Mouse (Mus musculus) gastrocnemius, postnatal 14 days (tissue): ENCODE measurements around the gene Snta1. TPM values are rescaled to one million over a fixed set of nuclear protein-coding genes. Genes with fewer than 3 reads are reported as not detected.

ENCODE experiments used
- DNase-seq: peaks from one replicate; pipeline ENCODE4 v3.0.0; 2021; ENCODE audit warnings: mixed read lengths
- intact Hi-C: fragments of 180-260 bp; cut with DNase I; formaldehyde crosslinking; loops from one replicate; pipeline ENCODE4 v1.15.1; 2025; ENCODE audit warnings: low total_unique reads
- total RNA-seq, 2 experiments: library from RNA; stranded (reverse); gene quantifications; 2 replicates each; pipeline ENCODE4 v1.2.3; 2021

The Snta1 gene
- total RNA-seq, 2 experiments from 2014 or later = 146 to 210 TPM

DNA sequence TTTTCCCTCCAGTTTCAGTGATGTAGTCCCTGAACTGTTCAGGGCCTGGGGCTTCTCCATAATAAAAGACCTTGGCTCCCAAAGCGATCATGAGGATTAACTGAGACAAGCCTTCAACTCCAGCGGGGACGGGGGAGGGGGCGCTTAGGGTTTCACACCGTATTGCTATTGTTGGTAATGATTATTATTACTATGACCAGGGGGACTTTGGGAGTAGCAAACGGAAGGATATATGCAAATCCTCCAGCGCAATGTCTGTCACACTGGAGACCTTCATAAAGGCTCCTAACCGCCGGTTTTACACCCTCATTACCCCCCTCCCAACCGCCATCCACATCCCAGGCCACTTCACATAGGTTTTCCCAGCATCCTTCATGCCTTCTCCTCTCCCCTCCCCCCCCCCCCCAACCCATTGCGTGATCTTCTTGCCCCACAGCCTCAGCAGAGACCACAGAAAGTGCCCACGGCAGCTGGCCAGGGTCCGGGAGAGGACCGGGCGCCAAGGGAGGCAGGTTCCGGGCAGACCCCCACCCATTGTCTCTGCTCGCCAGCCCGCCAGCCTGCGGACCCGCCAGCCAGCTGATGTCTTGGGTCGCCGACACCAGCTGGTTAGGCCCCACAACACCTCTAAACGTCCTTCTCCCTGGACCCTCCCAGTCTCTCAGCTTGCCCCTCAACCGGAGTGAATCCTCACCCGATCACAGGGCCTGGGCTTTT, 18.4 kb upstream of the Snta1 start:
- intact Hi-C loops = no loop called here
- no peak for DNase-seq

DNA sequence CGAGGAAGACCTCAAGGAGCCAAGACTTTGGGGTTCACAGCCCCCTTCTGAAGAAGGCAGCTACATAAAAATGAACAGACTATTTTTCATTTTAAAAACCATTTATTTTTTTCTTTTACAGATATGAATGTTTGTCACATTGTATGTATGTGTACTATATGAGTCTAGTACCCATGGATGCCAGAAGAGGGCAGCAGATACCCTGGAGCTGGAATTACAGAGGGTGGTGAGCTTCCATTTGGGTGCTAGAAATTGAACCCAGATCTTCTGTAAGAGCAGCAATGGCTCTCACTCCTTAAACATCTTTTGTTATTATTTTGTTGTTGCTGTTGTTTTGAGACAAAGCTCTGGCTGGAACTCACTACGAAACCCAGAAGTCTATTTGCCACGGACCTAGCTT, 17.6 kb upstream of the Snta1 start:
- intact Hi-C loops = no loop called here

DNA sequence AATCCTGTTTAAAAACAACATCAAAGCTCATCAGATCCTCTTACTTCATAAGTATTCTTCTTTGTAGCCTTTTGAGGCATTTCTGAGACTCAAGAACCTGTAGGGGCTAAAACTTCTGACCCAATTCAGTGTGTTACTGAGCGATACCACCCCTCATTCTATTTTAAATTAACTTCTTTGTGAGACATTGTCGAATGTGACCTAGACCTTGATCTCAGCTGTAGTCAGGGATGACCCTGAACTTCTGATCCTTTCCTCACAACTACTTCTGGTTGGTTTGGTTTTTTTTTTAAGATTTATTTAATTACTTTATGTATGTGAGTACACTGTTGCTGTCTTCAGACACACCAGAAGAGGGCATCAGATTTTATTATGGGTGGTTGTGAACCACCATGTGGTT, 15.6 kb upstream of the Snta1 start:
- intact Hi-C loops = no loop called here
- no peak for DNase-seq

More for the DNA sequence above, 17.6 kb upstream of the Snta1 start:
- no peak for DNase-seq

DNA sequence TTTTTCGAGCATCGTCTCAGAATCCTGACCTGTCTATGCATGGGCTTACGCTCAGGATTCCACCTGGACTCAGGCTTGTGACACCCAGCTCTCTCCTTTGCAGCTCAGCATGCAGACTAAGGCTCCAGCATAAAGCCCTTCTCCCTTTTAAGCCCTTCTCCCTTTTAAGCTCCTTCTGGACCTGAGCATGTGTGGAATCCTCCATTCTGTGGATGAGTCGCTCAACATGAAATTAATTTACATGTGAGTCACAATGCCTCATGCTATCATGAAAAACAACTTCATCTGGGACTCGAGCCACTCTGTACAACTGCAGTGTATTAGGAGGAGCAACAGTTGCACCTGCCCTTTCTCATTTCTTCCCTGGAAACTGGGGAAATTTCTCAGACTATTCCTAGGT, 14.3 kb upstream of the Snta1 start:
- no peak for DNase-seq
- intact Hi-C loops = no loop called here

DNA sequence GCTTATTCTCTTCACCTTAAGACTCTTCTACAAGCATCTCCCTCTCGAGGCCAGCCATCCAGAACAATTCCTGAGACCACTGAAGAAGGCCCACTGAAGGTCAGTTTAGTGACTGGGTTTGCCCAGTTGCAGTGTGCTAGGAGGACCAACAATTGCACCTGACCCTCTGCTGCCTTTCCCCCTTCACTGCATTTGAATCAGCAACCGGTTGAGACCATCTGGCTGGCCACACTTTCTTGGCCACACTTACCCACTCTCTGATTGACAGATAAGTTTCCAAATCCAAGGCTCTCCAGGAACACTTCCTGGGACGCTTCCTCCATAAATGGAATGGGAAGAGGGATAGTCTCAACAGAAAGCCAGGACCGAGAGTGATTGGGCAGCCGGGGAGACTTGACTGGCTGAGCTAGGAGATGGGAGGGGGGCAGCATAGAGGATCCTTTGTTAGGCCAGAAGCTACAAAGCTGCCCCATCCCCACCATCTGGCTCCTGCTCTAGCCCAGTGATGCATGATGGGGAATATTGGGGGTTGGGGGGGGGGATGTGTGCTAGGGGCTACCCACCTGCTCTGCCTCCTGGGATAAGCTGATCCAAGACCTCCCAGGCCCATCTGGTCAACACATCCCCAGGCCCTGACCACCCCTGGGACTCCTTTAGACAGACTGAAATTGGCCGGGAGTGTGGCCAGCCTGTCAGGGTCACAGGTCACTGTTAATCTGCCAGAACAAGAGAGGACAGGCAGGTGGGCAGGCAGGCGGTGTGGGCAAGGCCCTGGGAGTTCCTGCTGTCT, 13.2 kb upstream of the Snta1 start:
- intact Hi-C loops = no loop called here
- no peak for DNase-seq

DNA sequence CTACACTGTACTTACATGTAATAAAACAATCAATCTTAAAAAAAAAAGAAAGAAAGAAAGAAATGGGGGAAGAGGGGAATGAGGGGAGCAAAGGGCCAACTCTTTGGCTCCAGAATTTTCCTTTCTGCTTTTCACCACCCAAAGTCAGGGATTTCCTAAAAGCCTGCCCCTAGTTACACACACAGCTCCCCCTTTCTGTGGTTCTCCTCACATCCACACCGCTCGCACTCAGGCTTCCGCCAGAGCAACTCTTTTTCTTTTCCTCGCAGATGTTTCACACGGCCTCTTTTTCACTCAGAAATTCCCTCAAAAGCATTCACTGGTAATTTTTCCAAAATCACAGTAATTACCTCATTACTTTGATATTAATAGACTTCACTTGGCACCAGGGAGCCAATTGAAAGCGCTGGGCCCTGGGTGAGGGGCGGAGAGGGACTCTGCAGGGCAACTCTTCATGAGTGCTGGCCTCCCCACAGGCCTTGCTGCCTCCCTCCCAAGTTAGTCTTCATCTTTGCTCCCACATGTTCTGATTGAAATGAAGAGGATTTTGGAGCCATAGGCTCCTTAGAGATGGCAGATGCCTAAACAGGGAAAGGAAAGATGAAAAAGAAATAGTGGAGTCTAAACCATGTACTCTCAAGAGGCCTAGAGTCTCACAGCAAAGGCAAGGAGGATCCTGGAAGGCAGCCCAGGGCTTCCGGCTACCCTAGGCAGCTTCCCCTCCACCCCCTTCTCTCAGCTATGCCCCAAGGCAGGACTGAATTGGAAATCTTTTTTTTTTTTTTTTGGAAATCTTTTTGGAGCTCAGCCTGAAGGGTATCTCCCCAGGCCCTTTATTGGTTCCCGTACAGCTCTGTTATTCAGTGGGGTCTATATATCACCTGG, 12.0 kb upstream of the Snta1 start:
- no peak for DNase-seq
- intact Hi-C loops = loop anchor here (10.0 kb wide), 1 partner anchor 205 kb away; no protein-coding TSS in a partner anchor

DNA sequence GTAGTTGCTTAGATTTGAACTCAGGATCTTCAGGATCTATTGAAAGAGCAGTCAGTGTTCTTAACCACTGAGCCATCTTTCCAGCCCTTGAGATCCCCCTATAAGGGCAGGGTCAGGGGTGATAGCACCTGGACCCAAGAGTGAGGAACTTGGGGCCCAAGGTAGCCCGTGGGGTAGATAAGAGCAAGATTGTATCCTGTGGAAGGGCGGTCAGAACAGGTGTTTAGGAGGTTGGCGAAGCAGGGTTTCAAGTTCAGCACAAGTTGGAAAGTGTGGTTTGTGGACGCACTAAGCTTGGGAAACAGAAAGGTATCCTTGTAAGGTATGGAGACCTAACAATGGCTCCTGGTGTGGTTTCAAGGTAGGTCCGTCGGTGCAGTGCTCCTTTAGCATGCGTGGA, 10.1 kb upstream of the Snta1 start:
- no peak for DNase-seq
- intact Hi-C loops = loop anchor here (10.0 kb wide), 1 partner anchor 207 kb away; no protein-coding TSS in a partner anchor

DNA sequence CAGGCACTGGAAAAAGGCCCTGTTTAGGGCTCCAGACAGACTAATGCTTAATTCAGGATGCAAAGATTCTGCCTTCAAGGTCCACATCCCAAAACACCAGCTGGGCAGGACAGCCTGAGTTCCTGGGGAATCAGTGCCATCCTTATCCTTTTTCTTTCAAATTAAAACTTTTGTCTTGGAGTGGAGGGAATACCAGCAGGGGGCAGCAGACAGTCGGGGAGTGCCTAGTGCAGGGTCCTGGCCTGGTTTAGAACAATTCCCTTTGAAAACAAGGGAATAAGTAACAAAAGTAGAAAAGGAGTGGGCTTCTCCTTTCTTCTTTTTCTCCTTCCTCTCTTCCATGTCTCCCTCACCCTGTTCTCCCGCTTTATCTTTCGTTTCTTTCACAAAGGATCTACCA, 9.2 kb upstream of the Snta1 start:
- peak; percentile 79 for DNase-seq
- intact Hi-C loops = loop anchor here (10.0 kb wide), 1 partner anchor 208 kb away; no protein-coding TSS in a partner anchor

DNA sequence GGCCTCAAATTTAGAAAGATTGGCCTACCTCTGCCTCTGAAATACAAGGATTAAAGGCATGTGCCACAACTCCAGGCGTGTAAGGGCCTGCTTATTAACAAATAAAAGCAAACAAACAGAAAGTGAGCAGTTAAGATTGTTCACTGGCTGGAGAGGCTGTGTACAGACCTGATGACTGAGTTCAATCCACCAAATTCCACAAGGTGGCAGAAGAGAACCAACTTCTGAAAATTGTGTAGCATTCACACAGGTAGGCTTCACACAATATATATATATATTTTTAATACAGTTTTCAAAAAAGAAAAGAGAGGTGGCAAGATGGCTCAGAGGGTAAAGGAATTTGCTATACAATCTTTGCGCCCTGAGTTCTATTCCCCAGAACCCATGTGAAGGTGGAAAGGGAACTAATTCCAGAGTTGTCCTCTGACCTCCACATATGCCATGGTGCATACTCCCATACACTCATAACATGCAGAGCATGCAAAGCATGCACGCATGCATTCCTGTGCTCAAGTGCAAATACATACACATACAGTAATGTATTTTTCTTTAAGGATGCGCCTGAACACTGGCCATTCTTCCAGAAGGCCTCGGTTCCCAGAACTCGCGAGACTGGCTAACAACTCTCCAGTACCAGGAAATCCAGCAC, 4.2 kb upstream of the Snta1 start:
- intact Hi-C loops = loop anchor here (2.0 to 10.0 kb wide), 2 partner anchors 129 to 213 kb away; no protein-coding TSS in a partner anchor
- DNase-seq = no peak

DNA sequence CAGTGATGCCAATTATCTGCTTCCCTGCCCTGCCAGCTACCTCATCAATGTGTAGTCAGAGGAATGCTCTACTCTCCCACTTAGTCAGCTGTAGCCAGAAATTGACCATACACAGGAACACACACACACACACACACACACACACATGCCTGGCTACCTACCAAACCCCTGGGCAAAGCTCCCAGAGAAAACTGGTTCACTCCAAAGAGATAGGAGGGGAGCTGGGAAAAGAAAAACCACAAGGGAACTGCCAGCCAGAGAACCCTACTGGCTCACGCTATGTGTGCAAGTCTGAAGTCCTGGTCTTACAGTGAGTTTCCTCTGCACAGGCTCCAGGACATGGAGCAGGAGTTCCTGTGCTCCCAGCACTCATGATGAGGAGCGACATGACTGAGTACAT, 2.5 kb upstream of the Snta1 start:
- intact Hi-C loops = loop anchor here (10.0 kb wide), 1 partner anchor 214 kb away; no protein-coding TSS in a partner anchor
- DNase-seq = peak; percentile 29

DNA sequence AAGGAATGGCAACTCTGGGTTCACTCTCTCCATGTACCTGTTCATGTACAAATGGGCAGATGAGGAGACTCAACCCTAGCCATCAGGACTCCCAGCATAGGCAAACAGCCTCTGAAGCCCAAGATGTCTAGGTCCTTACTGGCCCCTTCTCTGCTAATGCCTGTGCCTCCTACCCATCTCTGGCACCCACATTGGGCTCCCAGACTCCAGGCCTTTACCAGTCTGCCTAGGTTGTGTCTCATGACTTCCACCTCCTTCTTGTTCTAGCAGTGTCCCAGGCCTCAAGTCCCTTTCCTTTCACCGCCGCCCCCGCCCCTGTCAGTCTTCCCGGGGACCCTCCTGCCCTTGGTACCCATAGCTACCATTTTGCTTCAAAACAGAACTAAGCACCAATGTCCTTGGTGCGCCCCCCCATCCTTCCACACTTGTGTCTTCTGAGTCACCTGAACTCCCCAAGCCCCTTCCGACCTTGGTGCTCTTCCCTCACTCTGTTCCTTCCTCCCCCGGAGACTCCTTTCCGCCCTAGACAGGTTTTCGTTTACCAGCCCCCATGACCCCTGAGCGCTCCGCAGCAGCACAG, 746 bp downstream of the Snta1 start:
- intact Hi-C loops = no loop called here
- DNase-seq = no peak

DNA sequence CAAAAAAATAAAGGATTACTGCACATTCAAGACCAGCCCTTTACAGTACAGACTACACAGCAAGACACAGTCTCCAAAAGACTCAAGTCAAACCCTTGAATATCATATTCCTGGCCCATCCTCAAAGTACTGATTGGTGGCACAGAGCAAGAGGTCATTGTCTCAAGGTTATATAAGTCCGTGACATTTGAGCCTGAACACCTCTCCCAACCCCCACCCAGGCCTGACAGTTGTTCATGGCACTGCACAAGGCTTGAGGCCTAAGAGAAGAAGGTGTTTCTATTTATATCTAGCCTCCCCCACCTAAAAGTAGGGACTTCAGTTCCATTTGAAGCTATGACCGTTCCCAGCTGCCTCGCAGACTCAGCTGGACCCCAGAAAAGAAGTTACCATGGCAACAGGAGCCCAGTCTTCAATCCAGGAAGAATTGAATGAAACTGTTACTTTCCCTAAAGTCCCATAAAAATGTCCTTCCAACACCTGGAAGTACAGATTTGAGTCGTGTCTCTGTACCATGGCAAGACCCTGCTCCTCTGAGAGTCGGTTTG, 2.4 kb downstream of the Snta1 start:
- intact Hi-C loops = no loop called here
- DNase-seq = no peak

DNA sequence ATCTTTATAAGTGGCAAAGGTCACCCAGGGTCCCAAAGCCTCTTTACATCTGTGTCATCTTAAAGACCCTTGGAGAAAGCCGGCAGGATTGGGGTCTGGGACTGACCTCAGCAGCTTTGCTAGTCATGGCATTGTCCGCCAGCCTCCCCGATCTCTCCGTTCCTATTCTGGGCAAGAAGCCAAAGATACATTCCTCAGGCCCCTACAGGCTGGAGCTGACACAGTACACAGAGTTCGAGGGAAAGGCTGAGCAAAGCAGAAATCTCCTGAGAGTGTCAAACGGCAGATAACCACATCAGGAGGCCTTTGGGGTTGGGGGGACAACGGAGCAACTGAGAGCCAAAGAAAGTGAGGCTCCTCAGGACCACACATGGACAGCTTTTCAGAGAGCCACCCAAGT, 5.1 kb downstream of the Snta1 start:
- intact Hi-C loops = no loop called here
- DNase-seq = no peak

DNA sequence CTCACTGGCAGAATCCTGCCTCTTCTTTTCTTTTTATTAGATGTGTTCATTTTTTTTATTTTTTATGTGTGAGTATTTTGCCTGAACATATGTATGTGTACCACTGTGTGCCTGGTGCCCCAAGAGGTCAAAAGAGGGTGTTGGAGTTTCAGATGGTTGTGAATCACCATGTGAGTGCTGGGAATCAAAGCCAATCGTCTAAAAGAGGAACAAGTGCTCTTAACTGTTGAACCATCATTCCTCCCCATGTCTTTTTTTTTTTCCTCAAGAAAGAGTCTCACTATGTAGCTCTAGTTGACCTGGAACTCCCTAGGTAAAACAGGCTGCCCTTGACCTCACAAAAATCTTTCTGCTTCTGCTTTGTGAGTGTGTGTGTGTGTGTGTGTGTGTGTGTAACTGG, 5.9 kb downstream of the Snta1 start:
- intact Hi-C loops = no loop called here
- DNase-seq = no peak

DNA sequence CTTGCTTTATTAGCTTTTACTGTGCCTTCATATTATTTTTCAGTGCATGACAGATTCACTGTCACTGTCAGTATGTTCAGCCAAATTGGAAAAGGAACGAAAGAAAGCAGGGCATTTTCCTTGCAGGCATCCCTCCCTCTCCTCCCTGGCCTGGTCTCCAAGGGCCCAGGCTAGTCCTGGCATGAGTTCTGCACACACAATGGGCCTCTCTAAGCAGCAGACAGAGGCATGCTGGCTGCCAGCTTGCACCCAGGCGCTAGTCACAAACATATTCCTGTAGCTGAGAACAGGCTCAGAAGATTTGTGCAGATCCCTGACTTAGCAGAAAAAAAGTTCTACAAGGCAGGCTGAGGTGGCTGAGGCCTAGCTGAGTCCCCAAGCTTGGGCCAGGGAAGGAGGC, 8.6 kb downstream of the Snta1 start:
- intact Hi-C loops = no loop called here
- DNase-seq = no peak

DNA sequence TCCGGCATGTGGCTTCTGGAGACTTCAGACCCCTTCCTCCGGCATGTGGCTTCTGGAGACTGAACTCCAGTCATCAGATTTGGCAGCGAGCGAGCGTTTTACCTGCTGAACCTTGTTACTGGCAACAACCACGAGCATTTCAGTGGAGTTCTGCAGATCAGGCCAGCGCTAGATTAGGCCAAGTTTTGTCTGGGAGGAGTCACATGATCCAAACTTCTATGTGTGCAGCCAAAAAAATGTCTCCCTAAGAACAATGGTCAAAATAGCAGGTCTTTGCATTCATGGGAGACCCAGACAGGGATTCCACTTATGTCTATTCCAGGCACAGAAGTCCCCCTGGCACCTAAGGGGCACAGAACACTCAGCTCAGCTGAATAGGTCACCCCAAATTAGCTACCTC, 9.6 kb downstream of the Snta1 start:
- DNase-seq = no peak
- intact Hi-C loops = no loop called here

DNA sequence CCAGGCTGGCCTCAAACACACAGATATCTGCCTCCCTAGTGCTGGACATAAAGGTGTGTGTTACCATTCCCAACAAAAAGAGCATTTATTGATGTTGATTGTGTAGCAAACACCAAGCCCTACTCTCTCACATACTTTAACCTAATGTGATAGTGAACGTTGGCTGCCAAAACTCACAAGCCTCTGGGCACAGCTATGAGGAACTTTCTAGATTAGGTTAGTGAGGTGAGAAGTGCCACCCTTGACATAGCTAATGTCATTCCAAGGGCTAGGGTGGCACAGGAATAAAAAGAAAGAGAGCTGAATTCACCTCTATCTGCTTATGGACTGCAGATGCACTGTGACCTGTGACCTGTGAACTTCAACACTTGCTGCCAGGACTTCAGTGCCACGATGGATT, 11.4 kb downstream of the Snta1 start:
- no peak for DNase-seq
- intact Hi-C loops = no loop called here

DNA sequence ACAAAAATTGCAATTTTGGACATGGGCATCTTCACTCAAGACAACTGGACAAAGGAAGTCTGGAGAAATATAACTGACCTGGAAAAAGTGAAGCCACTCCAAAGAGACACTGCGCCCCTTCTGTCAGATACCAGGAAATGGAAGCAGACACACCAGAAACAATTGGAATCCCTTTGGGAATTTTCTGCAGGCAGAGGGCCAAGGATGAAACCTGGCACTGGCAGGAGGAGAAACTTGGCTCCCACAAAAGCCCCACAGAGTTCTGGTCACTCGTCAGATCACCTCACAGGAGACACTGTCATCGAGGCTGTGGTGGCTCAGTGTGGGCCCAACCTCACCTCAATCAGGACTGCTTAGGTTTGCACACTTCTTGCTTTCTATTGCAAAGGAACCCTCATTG, 13.3 kb downstream of the Snta1 start:
- intact Hi-C loops = no loop called here
- no peak for DNase-seq
